Mouse (Mus musculus) erythroblast, embryonic 14.5 days (primary cell): ENCODE measurements around the gene Gnpnat1. TPM values are rescaled to one million over a fixed set of nuclear protein-coding genes. Genes with fewer than 3 reads are reported as not detected.
"Not testable (repeated sequence)": the region's sequence is repeated elsewhere in the genome, so short reads cannot be mapped to it uniquely, and the experiment has no call there.

Experiments used
- H3K27me3 ChIP-seq: 2 replicates; pipeline ENCODE4 v1.6.1; 2012; ENCODE audit warnings: inconsistent platforms; ENCODE audit not compliant: control insufficient read depth
- H3K36me3 ChIP-seq: 2 replicates; pipeline ENCODE4 v1.6.1; 2012; ENCODE audit warnings: mild to moderate bottlenecking, inconsistent platforms; ENCODE audit not compliant: control insufficient read depth
- H3K4me1 ChIP-seq: 2 replicates; pipeline ENCODE4 v1.6.1; 2012; ENCODE audit warnings: inconsistent platforms; ENCODE audit not compliant: control insufficient read depth
- H3K4me3 ChIP-seq: replicated peaks from 2 replicates; pipeline ENCODE3; 2012; ENCODE audit warnings: moderate library complexity, mild to moderate bottlenecking, inconsistent platforms
- H3K9me3 ChIP-seq: 2 replicates; pipeline ENCODE4 v1.6.1; 2012; ENCODE audit warnings: low read length, inconsistent platforms, mixed read lengths; ENCODE audit not compliant: control insufficient read depth
- GATA1 ChIP-seq: IDR thresholded peaks from 2 replicates; pipeline ENCODE4 v1.6.1; 2012; ENCODE audit warnings: low read length, inconsistent platforms, mixed read lengths
- TAL1 ChIP-seq: IDR thresholded peaks from 3 replicates; pipeline ENCODE4 v1.6.1; 2012; ENCODE audit warnings: low read length, inconsistent platforms, mixed read lengths
- polyA plus RNA-seq: library from polyadenylated mRNA; stranded (reverse); fragments of >175 nt; gene quantifications from 2 replicates; pipeline ENCODE4 v1.2.3, GENCODE M21; 2012

Gnpnat1 gene
- polyA plus RNA-seq: 0.27 TPM in 1 of 2 replicates, not detected in the other

DNA sequence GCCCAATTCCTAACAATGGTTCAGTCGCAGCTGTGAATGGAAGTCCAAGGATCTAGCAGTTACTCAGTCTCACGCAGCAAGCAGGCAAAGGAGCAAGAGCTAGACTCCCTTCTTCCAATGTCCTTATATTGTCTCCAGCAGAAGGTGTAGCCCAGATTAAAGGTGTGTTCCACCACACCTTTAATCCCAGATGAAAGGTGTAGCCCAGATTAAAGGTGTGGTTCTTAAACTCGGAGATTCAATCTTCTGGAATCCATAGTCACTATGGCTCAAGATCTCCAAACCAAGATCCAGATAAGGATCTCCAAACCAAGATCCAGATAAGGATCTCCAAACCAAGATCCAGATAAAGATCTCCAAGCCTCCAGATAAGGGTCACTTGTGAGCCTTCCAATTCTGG, at the start of gene Gnpnat1:
Gnpnat1 (minus strand) TSS at position 101 of the 400 bp plus-strand sequence.
- H3K36me3 ChIP-seq, H3K4me3 ChIP-seq, H3K9me3 ChIP-seq, H3K27me3 ChIP-seq, H3K4me1 ChIP-seq: not testable (repeated sequence)

DNA sequence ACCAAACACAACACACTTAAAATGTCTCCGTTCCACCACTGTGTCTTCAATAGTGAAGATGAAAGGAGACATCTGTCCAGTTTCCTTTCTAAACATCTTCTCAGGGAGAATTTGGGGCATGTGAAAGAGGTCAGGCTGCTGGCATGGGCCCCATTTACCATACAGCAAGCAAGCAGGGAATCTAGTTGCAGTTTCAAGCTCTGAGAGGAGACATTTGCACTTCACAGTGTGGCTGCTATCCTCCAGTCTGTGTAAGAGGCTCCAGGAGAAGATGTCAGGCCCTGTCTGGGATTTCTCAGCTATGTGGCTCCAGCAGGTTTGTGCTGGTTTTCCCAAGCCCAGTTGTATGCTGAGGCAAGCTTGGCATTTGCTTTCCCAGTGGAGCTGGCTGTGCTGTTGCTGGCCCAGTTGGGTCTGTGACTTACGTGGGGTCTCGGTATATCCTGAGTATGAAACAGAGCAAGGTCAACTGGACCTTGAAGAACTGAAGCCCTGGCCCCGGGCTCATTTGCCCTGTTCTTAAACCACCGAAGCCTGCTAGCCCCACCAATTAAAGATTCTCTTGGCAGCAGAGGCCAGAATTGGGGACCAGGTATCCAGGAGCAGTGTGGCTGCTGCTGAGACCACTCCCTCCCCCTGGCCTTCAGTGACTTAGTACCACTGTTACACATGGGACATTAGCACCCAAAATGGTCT, 49.0 kb upstream of the Gnpnat1 start:
- Histone ChIP-seq H3K27me3 (no peaks in the 10 kb centered on the region), H3K4me3 (no peak overlapping the region), H3K36me3 (no peaks in the 10 kb centered on the region; the same call in 1 of the 2 replicates), H3K4me1 (peaks cover 24% of the 10 kb centered on the region), H3K9me3 (no peaks in the 10 kb centered on the region)
- no peak for TF ChIP-seq TAL1
- TF ChIP-seq GATA1: no peak

DNA sequence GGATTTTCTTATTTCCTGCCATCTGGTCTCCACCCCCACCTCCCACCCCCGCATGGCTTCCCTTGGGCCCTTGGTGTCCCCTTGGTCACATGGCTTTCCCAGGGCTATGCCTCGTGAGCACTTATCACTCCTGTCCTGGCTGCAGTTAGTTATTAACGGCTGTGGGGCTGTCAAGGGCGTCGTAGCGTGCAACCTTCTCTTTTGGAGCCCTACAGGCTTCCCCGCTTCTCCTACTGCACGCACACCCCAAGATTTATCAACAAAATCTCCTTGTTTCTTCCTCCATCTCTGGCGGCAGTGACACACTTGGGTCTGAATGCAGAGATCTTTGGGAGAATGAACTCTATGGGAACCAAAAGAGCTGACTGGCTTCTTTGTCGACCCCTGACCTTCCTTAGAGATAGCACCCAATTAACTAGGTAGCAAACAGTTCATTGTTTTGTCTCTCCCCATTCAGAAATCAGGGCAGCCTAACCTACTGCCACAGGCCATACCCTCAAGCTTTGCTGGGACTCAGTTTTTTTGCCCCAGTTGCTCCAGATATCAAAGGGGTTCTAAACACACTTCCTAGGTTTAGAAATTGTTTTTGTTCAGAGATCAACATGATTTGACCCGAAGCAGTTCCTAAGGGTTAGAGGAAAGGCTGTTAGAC, 48.3 kb upstream of the Gnpnat1 start:
- Histone ChIP-seq H3K4me3 (no peak overlapping the region), H3K9me3 (no peaks in the 10 kb centered on the region), H3K36me3 (no peaks in the 10 kb centered on the region; the same call in 1 of the 2 replicates), H3K4me1 (peaks cover 24% of the 10 kb centered on the region), H3K27me3 (no peaks in the 10 kb centered on the region)
- TF ChIP-seq TAL1 (no peak), GATA1 (no peak)

DNA sequence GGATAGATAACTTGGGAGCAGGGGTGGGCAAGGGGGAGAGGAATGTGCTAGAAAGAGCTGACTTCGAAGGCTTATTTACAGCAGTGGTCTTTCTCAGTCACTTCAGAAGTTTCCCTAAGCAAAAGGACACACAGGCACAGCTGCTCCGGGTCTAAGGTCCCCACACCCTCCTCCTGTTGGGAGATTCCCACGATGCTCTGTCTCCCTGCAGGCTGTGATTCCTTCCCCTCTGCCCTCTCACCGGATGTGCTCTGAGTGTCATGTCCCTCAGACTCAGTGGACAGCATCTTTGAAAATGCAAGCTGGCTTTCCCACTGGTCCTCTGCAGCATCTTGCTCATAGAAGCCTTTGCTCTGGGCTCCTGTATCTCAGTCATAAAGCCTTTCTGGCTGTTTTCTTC, 47.4 kb upstream of the Gnpnat1 start:
- no peak overlapping the region for H3K4me3 ChIP-seq
- peaks cover 24% of the 10 kb centered on the region for H3K4me1 ChIP-seq
- no peaks in the 10 kb centered on the region for H3K27me3 ChIP-seq
- no peaks in the 10 kb centered on the region for H3K36me3 ChIP-seq
- no peaks in the 10 kb centered on the region for H3K9me3 ChIP-seq
- no peak for TF ChIP-seq TAL1
- no peak for TF ChIP-seq GATA1

DNA sequence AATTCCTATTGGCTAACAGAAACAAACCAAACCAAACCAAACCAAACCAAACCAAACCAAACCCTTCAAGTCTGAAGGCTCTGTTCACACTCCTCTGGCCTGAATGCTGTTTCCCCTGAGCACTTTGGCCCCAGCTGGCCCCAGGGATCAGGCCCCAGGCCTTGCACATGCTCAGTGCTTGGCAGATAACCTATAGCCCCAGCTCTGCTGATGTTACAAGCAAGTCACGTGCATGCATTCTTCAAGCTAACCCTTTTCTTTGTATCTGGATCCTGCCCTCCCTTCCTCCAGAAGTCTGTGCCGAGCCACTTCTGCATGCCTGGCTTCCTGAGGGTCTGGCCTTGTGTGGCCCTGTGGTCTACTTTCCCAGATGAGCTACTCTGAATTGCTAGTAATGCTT, 46.4 kb upstream of the Gnpnat1 start:
- H3K4me3 ChIP-seq: no peak overlapping the region
- TF ChIP-seq TAL1 (no peak), GATA1 (no peak)
- peaks cover 22% of the 10 kb centered on the region for H3K4me1 ChIP-seq
- no peaks in the 10 kb centered on the region for H3K9me3 ChIP-seq
- H3K27me3 ChIP-seq: no peaks in the 10 kb centered on the region
- no peaks in the 10 kb centered on the region for H3K36me3 ChIP-seq

DNA sequence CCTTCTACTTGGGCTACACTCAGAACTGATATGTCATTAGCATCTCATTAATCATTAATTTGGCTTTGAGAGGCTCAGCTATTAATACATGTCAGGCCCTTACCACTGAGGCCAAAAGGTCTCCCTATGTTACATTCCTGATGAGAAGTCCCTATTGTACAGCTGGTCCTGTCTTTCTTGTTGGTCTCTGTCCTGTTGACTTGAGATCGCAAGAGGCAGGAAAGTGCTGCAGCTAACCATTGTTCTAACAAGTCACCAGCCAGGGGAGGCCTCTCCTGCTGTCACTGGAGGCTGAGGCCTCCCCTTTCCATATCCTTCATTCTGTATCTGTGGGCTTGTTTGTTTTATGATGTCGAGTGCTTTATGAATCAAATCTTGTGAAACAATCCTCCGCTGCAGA, 42.1 kb upstream of the Gnpnat1 start:
- Histone ChIP-seq H3K27me3 (no peaks in the 10 kb centered on the region), H3K4me1 (peaks cover 27% of the 10 kb centered on the region), H3K4me3 (no peak overlapping the region), H3K36me3 (no peaks in the 10 kb centered on the region), H3K9me3 (no peaks in the 10 kb centered on the region)
- TF ChIP-seq TAL1: no peak
- no peak for TF ChIP-seq GATA1

DNA sequence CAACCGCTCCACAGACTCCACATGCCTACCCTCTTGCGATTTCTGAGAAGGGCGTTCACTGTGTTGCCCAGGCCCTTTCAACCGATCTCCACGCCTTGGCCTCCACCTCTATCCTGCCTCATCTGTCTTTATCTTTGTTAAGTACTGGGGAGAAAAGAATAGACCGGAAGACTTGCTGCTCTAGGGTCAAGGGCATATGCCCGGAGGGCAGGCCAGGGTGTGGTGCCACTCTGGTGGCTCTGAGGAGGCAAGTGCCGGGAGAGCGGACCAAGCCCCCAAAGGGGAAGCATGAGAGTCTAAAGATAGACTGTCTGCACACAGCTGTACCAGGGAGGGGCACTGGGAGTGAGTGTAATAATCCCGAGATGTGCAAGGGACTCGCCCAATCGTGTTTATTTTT, 40.7 kb upstream of the Gnpnat1 start:
- Histone ChIP-seq H3K9me3 (no peaks in the 10 kb centered on the region), H3K4me3 (peak overlapping the region; percentile 8), H3K36me3 (no peaks in the 10 kb centered on the region), H3K27me3 (no peaks in the 10 kb centered on the region), H3K4me1 (peaks cover 21% of the 10 kb centered on the region)
- TF ChIP-seq TAL1 (no peak), GATA1 (no peak)

DNA sequence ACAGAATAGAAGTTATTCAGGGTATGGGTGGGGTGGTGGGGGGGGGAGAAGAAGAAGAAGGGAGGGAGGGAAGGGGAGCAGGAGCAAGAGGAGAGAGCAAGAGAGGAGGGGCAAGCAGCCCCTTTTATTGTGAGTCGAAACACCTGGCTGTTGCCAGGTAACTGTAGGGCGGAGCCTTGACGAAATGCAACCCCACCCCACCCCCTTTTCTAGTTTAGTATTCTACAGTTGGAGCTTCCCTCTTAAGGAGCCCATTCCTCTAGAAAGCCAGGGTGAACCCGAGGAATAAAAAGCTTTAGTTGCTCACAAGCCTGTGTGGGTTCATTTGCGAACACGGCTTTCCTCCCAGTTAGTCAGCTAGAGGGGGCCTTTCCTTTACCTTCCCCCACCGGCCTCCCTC, 40.2 kb upstream of the Gnpnat1 start:
- Histone ChIP-seq H3K4me1 (peaks cover 21% of the 10 kb centered on the region), H3K36me3 (no peaks in the 10 kb centered on the region), H3K4me3 (peak overlapping the region; percentile 8), H3K9me3 (no peaks in the 10 kb centered on the region), H3K27me3 (no peaks in the 10 kb centered on the region)
- no peak for TF ChIP-seq GATA1
- no peak for TF ChIP-seq TAL1

DNA sequence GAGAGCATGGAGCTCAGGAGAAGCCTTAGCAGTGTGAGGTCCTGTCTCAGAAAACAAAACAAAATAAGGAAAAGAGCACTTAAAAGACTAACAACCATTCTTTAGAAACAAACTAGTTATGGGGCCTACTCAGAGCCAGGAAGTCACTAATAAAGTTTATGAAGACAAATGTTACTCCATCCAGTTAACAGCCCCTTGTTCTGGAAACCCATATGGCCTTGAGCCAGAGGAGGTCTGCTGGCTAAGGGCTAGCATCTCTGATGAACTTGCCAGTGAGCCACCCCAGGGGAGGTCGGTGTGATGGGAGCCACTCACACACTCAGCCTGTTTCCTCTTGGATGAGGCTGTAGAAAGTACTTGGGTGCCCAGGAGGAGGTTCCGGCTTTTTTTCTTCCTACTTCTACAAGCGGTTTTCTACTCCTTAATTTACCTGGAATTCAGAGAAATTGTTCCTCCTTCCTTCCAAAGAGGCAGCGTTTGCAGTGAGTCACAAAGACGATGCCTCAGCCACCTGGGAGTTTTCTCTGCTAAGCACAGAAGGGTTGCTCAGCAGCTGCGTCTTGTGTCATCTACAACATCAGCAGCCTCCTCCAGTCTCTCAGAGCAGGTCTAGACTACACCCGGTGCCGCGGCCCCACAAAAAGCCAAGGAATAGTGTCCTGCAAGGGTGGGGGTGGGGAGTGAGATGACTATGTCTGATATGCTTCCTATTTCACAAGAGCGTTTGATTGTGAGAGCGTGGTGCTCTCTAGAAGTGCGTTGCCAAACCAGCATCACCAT, 38.3 kb upstream of the Gnpnat1 start:
- H3K36me3 ChIP-seq: no peaks in the 10 kb centered on the region
- H3K27me3 ChIP-seq: no peaks in the 10 kb centered on the region
- TF ChIP-seq GATA1: no peak
- TF ChIP-seq TAL1: no peak
- no peak overlapping the region for H3K4me3 ChIP-seq
- peaks cover 21% of the 10 kb centered on the region for H3K4me1 ChIP-seq
- H3K9me3 ChIP-seq: no peaks in the 10 kb centered on the region
